Mouse (Mus musculus) midbrain, embryonic 16.5 days (tissue): ENCODE measurements around the gene C130079G13Rik. TPM values are rescaled to one million over a fixed set of nuclear protein-coding genes. Genes with fewer than 3 reads are reported as not detected.

Experiments
- polyA plus RNA-seq: library from polyadenylated mRNA; unstranded; fragments of >200 nt; fragmentation: Nextera tagmentation; extraction: Ambion mirVana; gene quantifications from 2 replicates; pipeline ENCODE4 v1.2.1, GENCODE M21; 2015

C130079G13Rik gene
- polyA plus RNA-seq, 1 experiment from 2014 or later, result not detected

Other genes starting within 250 kb of the C130079G13Rik start
- not detected in 2 replicates for gene Gm5538, start 195.4 kb upstream of the C130079G13Rik start, polyA plus RNA-seq
- gene Gm8298, start 64.2 kb upstream of the C130079G13Rik start, polyA plus RNA-seq, result not detected in 2 replicates
- not detected in 2 replicates for gene Aadacl2, start 81.5 kb downstream of the C130079G13Rik start, polyA plus RNA-seq
- gene Aadac, start 100.5 kb downstream of the C130079G13Rik start, polyA plus RNA-seq, result not detected in 2 replicates
- gene Sucnr1, start 156.7 kb downstream of the C130079G13Rik start, polyA plus RNA-seq, result not detected in 2 replicates